Mouse (Mus musculus) gastrocnemius, adult 8-10 months (tissue): ENCODE data around the gene Arap1. TPM values are rescaled to one million over a fixed set of nuclear protein-coding genes. Genes with fewer than 3 reads are reported as not detected.
A peak's percentile ranks its signal among the peaks of the same experiment; 100 is the strongest.

Experiments used
- DNase-seq, 2 experiments: peaks; one replicate each; pipeline ENCODE4 v3.0.0; 2022; ENCODE audit warnings: low spot score in 2 of 2
- total RNA-seq, 4 experiments: library from RNA; stranded (reverse); gene quantifications; 2 replicates each; pipeline ENCODE4 v1.2.4; 2022

Arap1 gene
- total RNA-seq, 4 experiments from 2014 or later: 16.1 to 18.5 (median 17.1) TPM

GRCm38 (mm10) chr7:101393015-101393414, 45.1 kb downstream of the Arap1 start:
- DNase-seq: peak in 1 of 2 experiments; percentile 40

- peak; percentile 69 to 75 for DNase-seq
Measured at GRCm38 (mm10) chr7:101393694-101394504, 46.0 kb downstream of the Arap1 start.

- DNase-seq: no peak
Measured at GRCm38 (mm10) chr7:101394569-101394968, 46.7 kb downstream of the Arap1 start.

GRCm38 (mm10) chr7:101395471-101395870, 47.6 kb downstream of the Arap1 start:
- DNase-seq: peak in 1 of 2 experiments; percentile 33

GRCm38 (mm10) chr7:101397175-101397574, 49.3 kb downstream of the Arap1 start:
- no peak for DNase-seq

GRCm38 (mm10) chr7:101401510-101401909, 53.6 kb downstream of the Arap1 start:
- DNase-seq: no peak

- DNase-seq: no peak
Measured at GRCm38 (mm10) chr7:101403831-101404230, 56.0 kb downstream of the Arap1 start.

- no peak for DNase-seq
Measured at GRCm38 (mm10) chr7:101410267-101410936, 62.5 kb downstream of the Arap1 start, which contains the start of gene Gm45837. Gm45837 (plus strand) TSS chr7:101410886.

- DNase-seq: peak; percentile 72 to 76
Measured at GRCm38 (mm10) chr7:101412796-101413195, 64.9 kb downstream of the Arap1 start.

- DNase-seq: no peak
Measured at GRCm38 (mm10) chr7:101414209-101414608, 66.3 kb downstream of the Arap1 start.

- DNase-seq: no peak
Measured at GRCm38 (mm10) chr7:101414661-101415511, 67.0 kb downstream of the Arap1 start.

- DNase-seq: no peak
Measured at GRCm38 (mm10) chr7:101415512-101416100, 67.7 kb downstream of the Arap1 start.

GRCm38 (mm10) chr7:101416391-101416790, 68.5 kb downstream of the Arap1 start:
- DNase-seq: no peak

- no peak for DNase-seq
Measured at GRCm38 (mm10) chr7:101419013-101419770, 71.3 kb downstream of the Arap1 start.

GRCm38 (mm10) chr7:101421529-101421928, 73.7 kb downstream of the Arap1 start, which contains the start of gene Pde2a:
Pde2a (plus strand) TSS chr7:101421691.
- DNase-seq: no peak

- DNase-seq: no peak
Measured at GRCm38 (mm10) chr7:101422069-101422468, 74.2 kb downstream of the Arap1 start.

- DNase-seq: no peak
Measured at GRCm38 (mm10) chr7:101422646-101423045, 74.8 kb downstream of the Arap1 start.

GRCm38 (mm10) chr7:101423970-101424369, 76.1 kb downstream of the Arap1 start:
- no peak for DNase-seq

GRCm38 (mm10) chr7:101426692-101427091, 78.8 kb downstream of the Arap1 start:
- DNase-seq: no peak

GRCm38 (mm10) chr7:101427736-101428135, 79.9 kb downstream of the Arap1 start:
- DNase-seq: no peak
